Mouse (Mus musculus): ENCODE results near the gene Cmah.

- no peak for TF ChIP-seq POLR2A (IDR thresholded peaks at IDR 0.05; ENCODE audit: control insufficient read depth, low read depth, low read length)
- TF ChIP-seq CTCF (IDR thresholded peaks at IDR 0.05; ENCODE audit: control insufficient read depth, insufficient read depth, insufficient replicate concordance, low read depth, low read length): no peak
These were observed 133.3 kb downstream of the Cmah start for GRCm38 (mm10) chr13:24460517-24460916.
